Mouse (Mus musculus): Measurements from ENCODE around the gene Dcaf4. TPM values are rescaled to one million over a fixed set of nuclear protein-coding genes. Genes with fewer than 3 reads are reported as not detected.

Gene Dcaf4
- polyA plus RNA-seq (2014; fragmentation: Nextera tagmentation; extraction: Ambion mirVana), result 31.5 and 33.2 TPM in 2 replicates

DNA sequence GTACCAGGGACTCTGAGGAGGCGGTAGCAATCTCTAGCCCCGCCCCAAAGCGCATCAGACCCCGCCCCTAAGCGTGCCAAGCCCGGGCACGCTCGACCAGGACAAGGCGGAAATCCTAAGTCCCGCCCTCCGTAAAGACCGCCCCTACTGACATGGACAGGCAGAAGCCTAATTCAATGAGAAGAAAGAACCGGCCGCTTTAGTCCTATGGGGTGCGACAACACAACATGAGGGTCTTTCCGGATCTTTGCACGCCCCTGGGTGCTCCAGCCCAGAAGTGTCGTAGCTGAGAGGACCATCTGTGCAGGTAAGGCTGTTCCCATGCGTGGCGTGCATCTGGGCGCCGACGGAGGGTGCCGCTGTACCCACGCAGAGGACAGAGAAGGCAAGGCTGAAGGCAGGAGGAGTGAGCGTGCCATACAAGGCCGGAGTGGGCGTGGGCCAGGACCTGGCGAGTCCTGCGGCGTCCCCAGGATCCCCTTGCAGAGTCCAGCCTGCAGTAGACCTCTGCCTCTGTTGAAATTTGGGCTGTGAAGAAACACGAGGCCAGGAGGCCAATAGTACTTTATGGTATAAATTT lies at the start of gene Dcaf4:
Gene Dcaf4 (plus strand): TSS at position 156 of the 580 bp plus-strand sequence.
- peak; percentile 99 for DNase-seq (ENCODE audit: low spot score)
- peak within 1 kb of the TSS; percentile 85 for H3K4me3 ChIP-seq (ENCODE audit: low read depth, low read length)
- no peaks in the 10 kb centered on the region for H3K9me3 ChIP-seq (ENCODE audit: control insufficient read depth, low read length)
- peak; percentile 97 for ATAC-seq (replicated peaks; ENCODE audit: low FRiP score, low TSS enrichment, low read depth)
- H3K27me3 ChIP-seq (replicated peaks; ENCODE audit: control insufficient read depth, insufficient read depth, low read length), result no peaks in the 10 kb centered on the region
- H3K4me2 ChIP-seq (ENCODE audit: low read length), result peak within 1 kb of the TSS; percentile 47
- H3K36me3 ChIP-seq (ENCODE audit: control insufficient read depth, insufficient read depth, low read length), result no peaks in the 10 kb centered on the region
- under 1% methylated on average over 32 of the region's 32 CpGs for WGBS
- H3K27ac ChIP-seq (ENCODE audit: low read depth), result peak within 1 kb of the TSS; percentile 62
- peak within 1 kb of the TSS; percentile 64 for H3K9ac ChIP-seq (ENCODE audit: low read length)
- H3K4me1 ChIP-seq (replicated peaks; ENCODE audit: control insufficient read depth, insufficient read depth, low read length), result peaks cover 7% of the 10 kb centered on the region

DNA sequence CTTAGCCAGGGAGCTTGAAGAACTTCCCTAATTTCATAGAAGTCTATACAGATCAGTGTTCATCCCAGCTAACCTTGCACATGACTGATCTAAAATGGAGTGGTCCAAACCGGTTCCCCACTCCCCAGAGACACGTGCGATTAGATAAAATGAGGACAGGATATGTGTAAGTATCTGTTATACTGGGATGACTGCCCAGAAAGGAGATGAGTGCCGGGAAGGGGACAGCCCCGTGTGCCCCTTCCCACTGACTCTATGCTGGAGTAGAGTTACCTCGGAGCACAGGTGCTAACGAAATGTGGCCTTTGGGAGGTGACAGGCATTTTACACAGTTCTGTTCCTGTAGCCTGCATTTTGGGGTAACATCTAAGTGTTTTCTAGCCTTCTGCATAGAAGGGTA lies 48.5 kb upstream of the Dcaf4 start:
- peaks cover 15% of the 10 kb centered on the region for H3K4me1 ChIP-seq (replicated peaks; ENCODE audit: control insufficient read depth, insufficient read depth, low read length)
- H3K36me3 ChIP-seq (ENCODE audit: control insufficient read depth, insufficient read depth, low read length), result no peaks in the 10 kb centered on the region
- H3K27ac ChIP-seq (ENCODE audit: low read depth), result no peak overlapping the region
- WGBS, result 82% methylated on average over 7 of the region's 7 CpGs
- H3K27me3 ChIP-seq (replicated peaks; ENCODE audit: control insufficient read depth, insufficient read depth, low read length), result no peaks in the 10 kb centered on the region
- H3K9me3 ChIP-seq (ENCODE audit: control insufficient read depth, low read length), result no peaks in the 10 kb centered on the region
- ATAC-seq (replicated peaks; ENCODE audit: low FRiP score, low TSS enrichment, low read depth) (no peak), DNase-seq (ENCODE audit: low spot score) (no peak)
- H3K4me2 ChIP-seq (ENCODE audit: low read length), result no peak overlapping the region
- no peak overlapping the region for H3K9ac ChIP-seq (ENCODE audit: low read length)
- no peak overlapping the region for H3K4me3 ChIP-seq (ENCODE audit: low read depth, low read length)

DNA sequence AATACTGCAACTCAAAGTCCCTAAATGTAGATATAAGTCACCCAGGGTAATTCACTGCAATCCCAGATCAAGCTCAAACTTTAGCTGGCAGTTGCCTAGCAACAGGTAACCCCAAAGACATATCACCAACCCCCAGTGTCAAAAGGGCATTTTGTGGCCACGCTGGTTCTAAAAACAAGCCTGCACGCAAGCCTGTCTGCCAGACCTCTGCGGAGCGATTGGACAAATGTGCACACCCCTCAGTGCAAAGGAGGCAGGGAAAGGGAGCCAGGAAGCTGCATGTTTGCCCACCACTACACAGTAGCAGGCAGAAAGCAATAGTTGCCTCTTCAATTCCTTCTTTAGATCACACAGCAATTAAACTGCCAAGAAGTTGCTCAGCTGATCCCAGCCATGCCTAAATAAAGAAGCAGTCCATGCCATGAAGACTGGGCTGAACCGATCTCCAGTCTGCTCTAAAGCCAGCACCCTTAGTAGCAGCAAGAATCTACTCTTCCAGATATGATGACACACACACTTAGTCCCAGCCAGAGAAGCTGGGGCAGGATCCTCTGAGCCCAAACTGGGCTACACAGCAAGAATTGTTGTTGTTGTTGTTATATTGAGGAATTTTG lies 46.2 kb upstream of the Dcaf4 start:
- WGBS, result 25% methylated on average over 5 of the region's 5 CpGs
- Histone ChIP-seq H3K9me3 (ENCODE audit: control insufficient read depth, low read length) (no peaks in the 10 kb centered on the region), H3K9ac (ENCODE audit: low read length) (no peak overlapping the region), H3K4me1 (replicated peaks; ENCODE audit: control insufficient read depth, insufficient read depth, low read length) (0 out of 2 replicates have a peak, but pooled peaks cover 18% of the 10 kb centered on the region), H3K4me2 (ENCODE audit: low read length) (no peak overlapping the region), H3K27me3 (replicated peaks; ENCODE audit: control insufficient read depth, insufficient read depth, low read length) (no peaks in the 10 kb centered on the region), H3K36me3 (ENCODE audit: control insufficient read depth, insufficient read depth, low read length) (no peaks in the 10 kb centered on the region), H3K27ac (ENCODE audit: low read depth) (no peak overlapping the region), H3K4me3 (ENCODE audit: low read depth, low read length) (no peak overlapping the region)
- ATAC-seq (replicated peaks; ENCODE audit: low FRiP score, low TSS enrichment, low read depth), result no peak
- no peak for DNase-seq (ENCODE audit: low spot score)

DNA sequence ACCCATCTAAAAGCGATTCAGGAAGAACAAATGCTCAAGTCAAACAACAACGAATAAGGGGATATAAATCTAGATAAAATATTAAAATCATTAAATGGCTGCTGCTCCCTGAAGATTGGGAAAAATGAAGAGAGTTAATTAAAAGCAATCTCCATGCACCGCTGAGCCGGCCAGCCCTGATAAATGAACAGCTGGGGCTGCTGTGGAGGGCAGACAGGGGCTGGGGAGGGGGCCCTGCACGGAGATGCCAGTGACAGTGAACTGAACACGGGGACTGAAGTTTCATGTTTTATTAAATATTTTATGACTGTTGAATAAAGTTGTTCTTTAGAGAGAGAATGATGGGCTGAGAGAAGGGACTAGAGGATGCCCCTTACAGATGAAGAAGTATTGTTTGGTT lies 44.8 kb upstream of the Dcaf4 start:
- no peak overlapping the region for H3K9ac ChIP-seq (ENCODE audit: low read length)
- H3K27ac ChIP-seq (ENCODE audit: low read depth), result no peak overlapping the region
- no peaks in the 10 kb centered on the region for H3K27me3 ChIP-seq (replicated peaks; ENCODE audit: control insufficient read depth, insufficient read depth, low read length)
- 30% methylated on average over 6 of the region's 6 CpGs for WGBS
- no peaks in the 10 kb centered on the region for H3K36me3 ChIP-seq (ENCODE audit: control insufficient read depth, insufficient read depth, low read length)
- ATAC-seq (replicated peaks; ENCODE audit: low FRiP score, low TSS enrichment, low read depth) (no peak), DNase-seq (ENCODE audit: low spot score) (no peak)
- no peak overlapping the region for H3K4me2 ChIP-seq (ENCODE audit: low read length)
- 0 out of 2 replicates have a peak, but pooled peaks cover 18% of the 10 kb centered on the region for H3K4me1 ChIP-seq (replicated peaks; ENCODE audit: control insufficient read depth, insufficient read depth, low read length)
- no peak overlapping the region for H3K4me3 ChIP-seq (ENCODE audit: low read depth, low read length)
- H3K9me3 ChIP-seq (ENCODE audit: control insufficient read depth, low read length), result no peaks in the 10 kb centered on the region

DNA sequence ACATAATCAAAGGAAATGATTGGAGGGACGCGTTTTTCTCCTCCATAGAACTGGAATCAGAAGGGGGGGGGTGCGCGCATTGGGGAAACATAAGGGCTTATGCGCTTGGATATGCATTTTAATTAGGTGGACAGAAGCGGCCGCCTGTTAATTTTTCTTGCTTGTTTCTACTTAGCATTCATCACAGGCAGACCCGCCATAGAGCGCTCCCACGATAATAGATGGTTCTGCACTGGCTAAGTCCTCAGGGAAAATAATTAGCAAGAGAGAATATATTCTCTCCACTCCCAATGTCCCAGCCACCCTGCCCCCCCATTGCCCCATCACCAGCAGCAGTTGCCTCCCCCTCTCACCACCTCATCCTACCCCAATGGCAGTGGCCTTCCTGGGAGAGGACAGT lies 44.0 kb upstream of the Dcaf4 start:
- no peak overlapping the region for H3K27ac ChIP-seq (ENCODE audit: low read depth)
- 82% methylated on average over 10 of the region's 10 CpGs for WGBS
- 0 out of 2 replicates have a peak, but pooled peaks cover 18% of the 10 kb centered on the region for H3K4me1 ChIP-seq (replicated peaks; ENCODE audit: control insufficient read depth, insufficient read depth, low read length)
- H3K36me3 ChIP-seq (ENCODE audit: control insufficient read depth, insufficient read depth, low read length), result no peaks in the 10 kb centered on the region
- no peak overlapping the region for H3K4me3 ChIP-seq (ENCODE audit: low read depth, low read length)
- DNase-seq (ENCODE audit: low spot score) (no peak), ATAC-seq (replicated peaks; ENCODE audit: low FRiP score, low TSS enrichment, low read depth) (no peak)
- H3K9ac ChIP-seq (ENCODE audit: low read length), result no peak overlapping the region
- H3K4me2 ChIP-seq (ENCODE audit: low read length), result no peak overlapping the region
- H3K27me3 ChIP-seq (replicated peaks; ENCODE audit: control insufficient read depth, insufficient read depth, low read length), result no peaks in the 10 kb centered on the region
- no peaks in the 10 kb centered on the region for H3K9me3 ChIP-seq (ENCODE audit: control insufficient read depth, low read length)

DNA sequence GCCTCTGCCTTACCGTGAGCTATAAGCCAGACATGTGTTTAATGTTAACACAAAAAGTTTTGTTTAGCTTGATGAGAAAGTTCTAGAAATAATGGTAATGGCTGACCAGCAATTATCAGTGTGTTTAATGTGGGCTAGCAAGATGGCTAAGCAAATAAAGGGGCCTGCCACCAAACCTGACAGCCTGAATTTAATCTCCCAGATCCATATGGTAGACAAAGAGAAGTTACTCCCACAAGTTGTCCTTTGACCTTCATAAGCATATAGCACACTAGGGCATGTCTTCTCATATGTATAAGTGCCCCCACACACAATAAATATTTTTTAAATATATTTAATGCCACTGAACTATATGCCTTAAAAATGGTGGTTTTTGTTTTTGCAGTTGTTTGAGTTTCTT lies 41.1 kb upstream of the Dcaf4 start:
- H3K4me3 ChIP-seq (ENCODE audit: low read depth, low read length), result no peak overlapping the region
- ATAC-seq (replicated peaks; ENCODE audit: low FRiP score, low TSS enrichment, low read depth), result no peak
- no peaks in the 10 kb centered on the region for H3K9me3 ChIP-seq (ENCODE audit: control insufficient read depth, low read length)
- H3K9ac ChIP-seq (ENCODE audit: low read length), result no peak overlapping the region
- no peak for DNase-seq (ENCODE audit: low spot score)
- 27% methylated on average over 1 of the region's 1 CpGs for WGBS
- H3K4me1 ChIP-seq (replicated peaks; ENCODE audit: control insufficient read depth, insufficient read depth, low read length), result 0 out of 2 replicates have a peak, but pooled peaks cover 18% of the 10 kb centered on the region
- no peak overlapping the region for H3K4me2 ChIP-seq (ENCODE audit: low read length)
- H3K27me3 ChIP-seq (replicated peaks; ENCODE audit: control insufficient read depth, insufficient read depth, low read length), result no peaks in the 10 kb centered on the region
- no peak overlapping the region for H3K27ac ChIP-seq (ENCODE audit: low read depth)
- no peaks in the 10 kb centered on the region for H3K36me3 ChIP-seq (ENCODE audit: control insufficient read depth, insufficient read depth, low read length)

DNA sequence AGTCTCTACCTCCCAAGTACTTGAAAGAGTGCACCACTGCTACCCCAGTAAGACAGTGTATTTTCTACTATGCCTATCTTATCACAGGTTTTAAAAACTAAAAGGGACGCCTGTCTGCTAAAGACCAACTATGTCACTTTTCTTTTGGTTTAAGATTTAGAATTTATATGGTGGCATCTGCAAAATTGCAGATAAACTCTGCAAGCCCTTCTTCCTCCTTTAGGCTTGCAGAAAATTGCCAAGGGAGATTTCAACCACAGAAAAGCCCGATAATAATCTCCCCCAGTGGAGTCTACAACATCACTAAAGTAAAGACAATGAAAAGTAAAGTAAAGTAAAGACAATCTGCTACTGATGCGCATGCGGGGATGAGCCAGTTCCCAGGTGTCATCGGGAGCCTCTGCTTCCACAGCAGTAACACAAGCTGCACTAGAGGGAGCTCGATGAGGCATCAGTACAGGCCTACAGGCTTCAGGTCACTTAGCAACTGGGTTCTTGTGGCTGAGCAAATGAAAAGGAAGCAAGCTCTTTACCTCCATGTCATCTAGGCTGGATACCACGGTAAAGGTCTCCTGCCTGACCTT lies 40.4 kb upstream of the Dcaf4 start:
- H3K27me3 ChIP-seq (replicated peaks; ENCODE audit: control insufficient read depth, insufficient read depth, low read length), result no peaks in the 10 kb centered on the region
- DNase-seq (ENCODE audit: low spot score) (no peak), ATAC-seq (replicated peaks; ENCODE audit: low FRiP score, low TSS enrichment, low read depth) (no peak)
- H3K9me3 ChIP-seq (ENCODE audit: control insufficient read depth, low read length), result no peaks in the 10 kb centered on the region
- H3K4me1 ChIP-seq (replicated peaks; ENCODE audit: control insufficient read depth, insufficient read depth, low read length), result peaks cover 18% of the 10 kb centered on the region; the same call in 1 of the 2 replicates
- WGBS, result 79% methylated on average over 7 of the region's 7 CpGs
- no peaks in the 10 kb centered on the region for H3K36me3 ChIP-seq (ENCODE audit: control insufficient read depth, insufficient read depth, low read length)
- no peak overlapping the region for H3K9ac ChIP-seq (ENCODE audit: low read length)
- no peak overlapping the region for H3K4me3 ChIP-seq (ENCODE audit: low read depth, low read length)
- no peak overlapping the region for H3K4me2 ChIP-seq (ENCODE audit: low read length)
- no peak overlapping the region for H3K27ac ChIP-seq (ENCODE audit: low read depth)

DNA sequence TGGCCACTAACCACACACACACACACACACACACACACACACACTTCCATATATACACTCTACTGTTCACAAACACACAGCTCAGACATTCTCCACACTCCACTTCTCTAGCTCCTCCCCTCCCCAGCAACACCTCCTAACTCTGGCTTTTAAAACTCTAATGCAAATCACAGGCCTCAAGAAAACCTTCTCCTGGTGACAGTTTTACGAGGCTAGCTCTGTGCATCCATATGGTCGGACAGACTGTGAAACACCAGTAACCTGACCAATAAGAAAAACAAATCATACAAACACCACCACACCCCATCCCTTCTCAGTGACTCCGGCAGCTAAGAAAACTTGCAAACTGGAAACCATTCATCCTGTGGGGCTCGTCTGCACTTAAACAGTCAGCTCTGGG lies 38.8 kb upstream of the Dcaf4 start:
- no peak overlapping the region for H3K4me2 ChIP-seq (ENCODE audit: low read length)
- WGBS, result 43% methylated on average over 4 of the region's 4 CpGs
- H3K9me3 ChIP-seq (ENCODE audit: control insufficient read depth, low read length), result no peaks in the 10 kb centered on the region
- H3K4me1 ChIP-seq (replicated peaks; ENCODE audit: control insufficient read depth, insufficient read depth, low read length), result peaks cover 19% of the 10 kb centered on the region; the same call in 1 of the 2 replicates
- H3K27me3 ChIP-seq (replicated peaks; ENCODE audit: control insufficient read depth, insufficient read depth, low read length), result 0 out of 2 replicates have a peak, but pooled peaks cover 3% of the 10 kb centered on the region
- no peak for DNase-seq (ENCODE audit: low spot score)
- no peak overlapping the region for H3K27ac ChIP-seq (ENCODE audit: low read depth)
- no peak for ATAC-seq (replicated peaks; ENCODE audit: low FRiP score, low TSS enrichment, low read depth)
- H3K36me3 ChIP-seq (ENCODE audit: control insufficient read depth, insufficient read depth, low read length), result no peaks in the 10 kb centered on the region
- no peak overlapping the region for H3K4me3 ChIP-seq (ENCODE audit: low read depth, low read length)
- no peak overlapping the region for H3K9ac ChIP-seq (ENCODE audit: low read length)

All from intestine, embryonic 14.5 days (tissue).